Mouse (Mus musculus) CH12.LX (cell line): Measurements from ENCODE around the gene Shroom1. TPM values are rescaled to one million over a fixed set of nuclear protein-coding genes. Genes with fewer than 3 reads are reported as not detected.

ENCODE experiments used
- DNase-seq: peaks from one replicate; pipeline ENCODE4 v3.0.0-alpha.2; 2013; ENCODE audit errors: extremely low read depth
- H3K27ac ChIP-seq: 2 replicates; pipeline ENCODE4 v1.5.1; 2012; ENCODE audit warnings: low read depth, mild to moderate bottlenecking, control low read depth, moderate library complexity; ENCODE audit not compliant: insufficient read depth
- H3K27me3 ChIP-seq: replicated peaks from 2 replicates; pipeline ENCODE3; 2012; ENCODE audit warnings: inconsistent platforms
- H3K36me3 ChIP-seq, 2 experiments: replicated peaks in 1 of 2; 2 replicates each; pipeline versions ENCODE3 to v1.6.1; 2012; ENCODE audit warnings: inconsistent platforms in 1 of 2, low read length in 1 of 2, mild to moderate bottlenecking in 1 of 2, mixed read lengths in 1 of 2, moderate library complexity in 1 of 2; ENCODE audit not compliant: control insufficient read depth in 1 of 2, insufficient read depth in 1 of 2
- H3K4me1 ChIP-seq, 2 experiments: 2 replicates each; pipeline ENCODE4 v1.6.1; 2012; ENCODE audit warnings: inconsistent platforms in 1 of 2, moderate library complexity in 1 of 2; ENCODE audit not compliant: insufficient read depth in 2 of 2, control insufficient read depth in 1 of 2
- H3K4me2 ChIP-seq: 2 replicates; pipeline ENCODE4 v1.6.1; 2012; ENCODE audit warnings: low read depth, mild to moderate bottlenecking, control low read depth; ENCODE audit not compliant: poor library complexity, insufficient read depth, severe bottlenecking
- H3K4me3 ChIP-seq, 3 experiments: fragments of 150-350 bp in 1 of 3; sonication (generic) in 1 of 3; replicated peaks in 1 of 3; 2 replicates each; pipeline versions ENCODE3 to v1.5.1; 2011 to 2012; ENCODE audit warnings: low read depth in 2 of 3, low read length in 2 of 3, mild to moderate bottlenecking in 2 of 3, moderate library complexity in 2 of 3, control low read depth in 1 of 3, improper control_type of control experiment in 1 of 3, inconsistent platforms in 1 of 3, mixed read lengths in 1 of 3; ENCODE audit not compliant: poor library complexity in 1 of 3
- H3K79me2 ChIP-seq: replicated peaks from 2 replicates; pipeline ENCODE4 v1.6.1; 2012; ENCODE audit warnings: mild to moderate bottlenecking, moderate library complexity; ENCODE audit not compliant: control insufficient read depth, poor library complexity, insufficient read depth, severe bottlenecking; ENCODE audit errors: extremely low read depth
- H3K9ac ChIP-seq: 2 replicates; pipeline ENCODE4 v1.6.1; 2012; ENCODE audit warnings: low read depth, mild to moderate bottlenecking, control low read depth, moderate library complexity; ENCODE audit not compliant: insufficient read depth
- H3K9me3 ChIP-seq: replicated peaks from 2 replicates; pipeline ENCODE3; 2012; ENCODE audit warnings: low read length, inconsistent platforms, mixed read lengths
- CHD1 ChIP-seq: IDR thresholded peaks from 2 replicates; pipeline ENCODE4 v1.6.1; 2012; ENCODE audit warnings: low read depth, low read length, improper control_type of control experiment, inconsistent platforms
- CHD2 ChIP-seq: IDR thresholded peaks from 2 replicates; pipeline ENCODE4 v1.6.1; 2011; ENCODE audit warnings: low read length, improper control_type of control experiment
- CTCF ChIP-seq, 2 experiments: IDR thresholded peaks in 1 of 2; conservative IDR thresholded peaks in 1 of 2; 2 replicates each; pipeline ENCODE4 v1.5.1; 2011 to 2012; ENCODE audit warnings: low read depth in 2 of 2, low read length in 2 of 2, improper control_type of control experiment in 1 of 2, inconsistent platforms in 1 of 2, mild to moderate bottlenecking in 1 of 2, moderate library complexity in 1 of 2
- E2F4 ChIP-seq: IDR thresholded peaks from 2 replicates; pipeline ENCODE4 v1.6.1; 2011; ENCODE audit warnings: low read depth, low read length, improper control_type of control experiment; ENCODE audit not compliant: insufficient replicate concordance
- EP300 ChIP-seq: IDR thresholded peaks from 2 replicates; pipeline ENCODE4 v1.6.1; 2011; ENCODE audit warnings: low read length, improper control_type of control experiment
- ETS1 ChIP-seq: conservative IDR thresholded peaks from 2 replicates; pipeline ENCODE4 v1.6.1; 2012; ENCODE audit warnings: low read depth, mild to moderate bottlenecking, inconsistent platforms, low read length, improper control_type of control experiment, moderate library complexity
- GABPA ChIP-seq: IDR thresholded peaks from 2 replicates; pipeline ENCODE4 v1.6.1; 2012; ENCODE audit warnings: low read depth, low read length, improper control_type of control experiment, inconsistent platforms; ENCODE audit not compliant: insufficient replicate concordance
- HCFC1 ChIP-seq: IDR thresholded peaks from 2 replicates; pipeline ENCODE4 v1.6.1; 2012; ENCODE audit warnings: low read depth, mild to moderate bottlenecking, inconsistent platforms, low read length, improper control_type of control experiment
- IRF4 ChIP-seq: IDR thresholded peaks from 2 replicates; pipeline ENCODE4 v1.6.1; 2014; ENCODE audit warnings: low read depth, mild to moderate bottlenecking, inconsistent platforms, low read length, improper control_type of control experiment
- JUND ChIP-seq: conservative IDR thresholded peaks from 2 replicates; pipeline ENCODE4 v1.6.1; 2011; ENCODE audit warnings: low read depth, low read length, improper control_type of control experiment
- MAX ChIP-seq: IDR thresholded peaks from 2 replicates; pipeline ENCODE4 v1.6.1; 2011; ENCODE audit warnings: low read length, improper control_type of control experiment
- MEF2A ChIP-seq: IDR thresholded peaks from 2 replicates; pipeline ENCODE4 v1.6.1; 2014; ENCODE audit warnings: low read depth, mild to moderate bottlenecking, inconsistent platforms, low read length, improper control_type of control experiment, borderline replicate concordance
- MXI1 ChIP-seq: IDR thresholded peaks from 2 replicates; pipeline ENCODE4 v1.6.1; 2011; ENCODE audit warnings: mild to moderate bottlenecking, low read depth, low read length, improper control_type of control experiment
- POLR2A ChIP-seq: IDR thresholded peaks from 2 replicates; pipeline ENCODE4 v1.6.1; 2011; ENCODE audit warnings: low read depth, mild to moderate bottlenecking, improper control_type of control experiment, low read length
- POLR2AphosphoS2 ChIP-seq: IDR thresholded peaks from 2 replicates; pipeline ENCODE4 v1.6.1; 2011; ENCODE audit warnings: low read depth, low read length, improper control_type of control experiment
- RCOR1 ChIP-seq: conservative IDR thresholded peaks from 2 replicates; pipeline ENCODE4 v1.6.1; 2012; ENCODE audit warnings: low read depth, mild to moderate bottlenecking, inconsistent platforms, low read length, improper control_type of control experiment
- SIN3A ChIP-seq: IDR thresholded peaks from 2 replicates; pipeline ENCODE4 v1.6.1; 2012; ENCODE audit warnings: low read length, improper control_type of control experiment, inconsistent platforms
- TBP ChIP-seq: conservative IDR thresholded peaks from 2 replicates; pipeline ENCODE4 v1.6.1; 2011; ENCODE audit warnings: low read depth, low read length, improper control_type of control experiment
- TCF12 ChIP-seq: IDR thresholded peaks from 2 replicates; pipeline ENCODE4 v1.6.1; 2014; ENCODE audit warnings: low read depth, mild to moderate bottlenecking, inconsistent platforms, low read length, improper control_type of control experiment
- USF1 ChIP-seq: IDR thresholded peaks from 2 replicates; pipeline ENCODE4 v1.6.1; 2014; ENCODE audit warnings: low read depth, mild to moderate bottlenecking, inconsistent platforms, low read length, improper control_type of control experiment
- USF2 ChIP-seq: conservative IDR thresholded peaks from 2 replicates; pipeline ENCODE4 v1.6.1; 2011; ENCODE audit warnings: low read depth, low read length, improper control_type of control experiment
- ZMIZ1 ChIP-seq: IDR thresholded peaks from 2 replicates; pipeline ENCODE4 v1.6.1; 2012; ENCODE audit warnings: low read depth, mild to moderate bottlenecking, inconsistent platforms, low read length, improper control_type of control experiment
- ZNF384 ChIP-seq: IDR thresholded peaks from 2 replicates; pipeline ENCODE4 v1.6.1; 2012; ENCODE audit warnings: low read depth, low read length, improper control_type of control experiment, inconsistent platforms
- dilution Hi-C: fragments of 300-500 bp; cut with MboI; formaldehyde crosslinking; loops from 2 replicates; pipeline ENCODE4 v1.14.3; 2020; ENCODE audit warnings: low sequenced_read_pairs; ENCODE audit not compliant: extremely low pct_unique_long_range_greater_than_20kb, extremely low pct_ligation_motif_present
- in situ Hi-C: fragments of 300-500 bp; cut with MboI; formaldehyde crosslinking; loops from 3 replicates; pipeline ENCODE4 v1.14.3; 2019; ENCODE audit warnings: low sequenced_read_pairs, low pct_ligation_motif_present, low pct_unique_long_range_greater_than_20kb, mixed read lengths
- polyA plus RNA-seq: library from polyadenylated mRNA; unstranded; fragments of >175 nt; gene quantifications from 2 replicates; pipeline ENCODE4 v1.2.1, GENCODE M21; 2012; ENCODE audit warnings: low read depth; ENCODE audit not compliant: insufficient read length
- total RNA-seq, 2 experiments: library from RNA; depleted of rRNA; stranded (reverse); fragments of 300-350 nt in 1 of 2; fragments of >200 nt in 1 of 2; gene quantifications; 2 replicates each; pipeline ENCODE4 v1.2.3; 2012 to 2014

Shroom1 gene
- total and polyA plus RNA-seq, 3 experiments: not detected

GRCm38 (mm10) chr11:53491954-53492401 is 35.0 kb downstream of the Shroom1 start (continued):
- TF ChIP-seq E2F4: 0 out of 2 replicates have a peak, but pooled peaks have one; percentile 31
- TF ChIP-seq CHD1: no peak
- TF ChIP-seq CTCF (conservative IDR thresholded peaks at IDR 0.05 in 1 of 2, IDR thresholded peaks at IDR 0.05 in 1 of 2; ENCODE audit: low read depth in 2 of 2, low read length in 2 of 2): no peak
- TF ChIP-seq TBP: peak; percentile 31; the same call in 1 of the 2 replicates
- TF ChIP-seq ZMIZ1: peak; percentile 48; the same call in 1 of the 2 replicates
- peak; percentile 92 for TF ChIP-seq ETS1
- peak; percentile 85; the same call in 1 of the 2 replicates for TF ChIP-seq SIN3A
- TF ChIP-seq POLR2AphosphoS2: no peak
- peak; percentile 82 for TF ChIP-seq MXI1
- peak; percentile 88 for TF ChIP-seq MAX
- 0 out of 2 replicates have a peak, but pooled peaks have one; percentile 75 for TF ChIP-seq RCOR1
- peak; percentile 83 for TF ChIP-seq USF1
- peak; percentile 82 for TF ChIP-seq JUND
- peak; percentile 88 for TF ChIP-seq MEF2A
- peak; percentile 95 for TF ChIP-seq ZNF384
- TF ChIP-seq HCFC1: peak; percentile 58
- TF ChIP-seq TCF12: peak; percentile 57; the same call in 1 of the 2 replicates
- peak; percentile 77 for TF ChIP-seq USF2
- TF ChIP-seq CHD2: peak; percentile 87
- peak; percentile 92 for TF ChIP-seq IRF4

- Histone ChIP-seq H3K4me1 (peaks cover 18 to 72% of the 10 kb centered on the region in 2 experiments), H3K9me3 (no peaks in the 10 kb centered on the region), H3K4me2 (no peak overlapping the region), H3K79me2 (no peaks in the 10 kb centered on the region), H3K9ac (no peak overlapping the region), H3K27me3 (no peaks in the 10 kb centered on the region), H3K4me3 (no peak overlapping the region), H3K36me3 (no peaks in the 10 kb centered on the region), H3K27ac (no peak overlapping the region)
- DNase-seq: no peak
- in situ Hi-C loops: no loop called here
- dilution Hi-C loops: no loop called here
- TF ChIP-seq POLR2A: no peak
- no peak for TF ChIP-seq GABPA
- TF ChIP-seq ZNF384: peak; percentile 69; the same call in 1 of the 2 replicates
- TF ChIP-seq TCF12: no peak
- TF ChIP-seq EP300: no peak
- TF ChIP-seq, all 38 proteins: peak for 1
Measured at GRCm38 (mm10) chr11:53493243-53493955, 36.4 kb downstream of the Shroom1 start.
